Mouse (Mus musculus): ENCODE results near the gene Bicdl2. TPM values are rescaled to one million over a fixed set of nuclear protein-coding genes. Genes with fewer than 3 reads are reported as not detected.

Gene Bicdl2
- polyA plus RNA-seq, 1 experiment from 2014 or later = 0.45 TPM

Other genes with a start within 250 kb of the Bicdl2 start
- gene Vmn2r117, start 180.8 kb upstream of the Bicdl2 start, polyA plus RNA-seq (2015; fragmentation: Nextera tagmentation; extraction: Ambion mirVana) = not detected in 2 replicates
- 12.9 and 14.5 TPM in 2 replicates for gene Zfp213, start 96.3 kb upstream of the Bicdl2 start, polyA plus RNA-seq (2015; fragmentation: Nextera tagmentation; extraction: Ambion mirVana)
- 7.3 and 8.5 TPM in 2 replicates for gene Zfp13, start 61.0 kb upstream of the Bicdl2 start, polyA plus RNA-seq (2015; fragmentation: Nextera tagmentation; extraction: Ambion mirVana)
- gene Zscan10, start 59.6 kb upstream of the Bicdl2 start, polyA plus RNA-seq (2015; fragmentation: Nextera tagmentation; extraction: Ambion mirVana) = not detected in 2 replicates
- 0.24 and 0.25 TPM in 2 replicates for gene Mmp25, start 15.2 kb upstream of the Bicdl2 start, polyA plus RNA-seq (2015; fragmentation: Nextera tagmentation; extraction: Ambion mirVana)
- 214 and 247 TPM in 2 replicates for gene Hcfc1r1, start 13.1 kb downstream of the Bicdl2 start, polyA plus RNA-seq (2015; fragmentation: Nextera tagmentation; extraction: Ambion mirVana)
- 38.7 and 39.1 TPM in 2 replicates for gene Thoc6, start 13.4 kb downstream of the Bicdl2 start, polyA plus RNA-seq (2015; fragmentation: Nextera tagmentation; extraction: Ambion mirVana)
- gene Tnfrsf12a, start 17.0 kb downstream of the Bicdl2 start, polyA plus RNA-seq (2015; fragmentation: Nextera tagmentation; extraction: Ambion mirVana) = 100 and 122 TPM in 2 replicates
- 1.7 and 15.9 TPM in 2 replicates for gene Cldn6, start 18.7 kb downstream of the Bicdl2 start, polyA plus RNA-seq (2015; fragmentation: Nextera tagmentation; extraction: Ambion mirVana)
- 0.22 and 0.84 TPM in 2 replicates for gene Cldn9, start 23.5 kb downstream of the Bicdl2 start, polyA plus RNA-seq (2015; fragmentation: Nextera tagmentation; extraction: Ambion mirVana)
- not detected in 2 replicates for gene 1520401A03Rik, start 62.3 kb downstream of the Bicdl2 start, polyA plus RNA-seq (2015; fragmentation: Nextera tagmentation; extraction: Ambion mirVana)
- 29.7 and 33.3 TPM in 2 replicates for gene Pkmyt1, start 65.8 kb downstream of the Bicdl2 start, polyA plus RNA-seq (2015; fragmentation: Nextera tagmentation; extraction: Ambion mirVana)
- 16.8 and 19.8 TPM in 2 replicates for gene Paqr4, start 80.4 kb downstream of the Bicdl2 start, polyA plus RNA-seq (2015; fragmentation: Nextera tagmentation; extraction: Ambion mirVana)
- gene Kremen2, start 85.3 kb downstream of the Bicdl2 start, polyA plus RNA-seq (2015; fragmentation: Nextera tagmentation; extraction: Ambion mirVana) = 1.8 and 3.7 TPM in 2 replicates
- gene Flywch1, start 111.1 kb downstream of the Bicdl2 start, polyA plus RNA-seq (2015; fragmentation: Nextera tagmentation; extraction: Ambion mirVana) = 42.2 and 46.9 TPM in 2 replicates
- 4.3 and 5.9 TPM in 2 replicates for gene Flywch2, start 125.6 kb downstream of the Bicdl2 start, polyA plus RNA-seq (2015; fragmentation: Nextera tagmentation; extraction: Ambion mirVana)
- gene Srrm2, start 130.0 kb downstream of the Bicdl2 start, polyA plus RNA-seq (2015; fragmentation: Nextera tagmentation; extraction: Ambion mirVana) = 311 and 314 TPM in 2 replicates
- 812 and 839 TPM in 2 replicates for gene Elob, start 168.6 kb downstream of the Bicdl2 start, polyA plus RNA-seq (2015; fragmentation: Nextera tagmentation; extraction: Ambion mirVana)
- not detected in 2 replicates for gene Prss33, start 175.6 kb downstream of the Bicdl2 start, polyA plus RNA-seq (2015; fragmentation: Nextera tagmentation; extraction: Ambion mirVana)
- 0.11 and 0.50 TPM in 2 replicates for gene Prss32, start 183.3 kb downstream of the Bicdl2 start, polyA plus RNA-seq (2015; fragmentation: Nextera tagmentation; extraction: Ambion mirVana)
- gene Prss41, start 183.7 kb downstream of the Bicdl2 start, polyA plus RNA-seq (2015; fragmentation: Nextera tagmentation; extraction: Ambion mirVana) = 0.21 and 0.22 TPM in 2 replicates
- gene Prss21, start 207.6 kb downstream of the Bicdl2 start, polyA plus RNA-seq (2015; fragmentation: Nextera tagmentation; extraction: Ambion mirVana) = not detected in 2 replicates
- not detected in 2 replicates for gene Dcpp1, start 220.4 kb downstream of the Bicdl2 start, polyA plus RNA-seq (2015; fragmentation: Nextera tagmentation; extraction: Ambion mirVana)
- 0.21 TPM in 1 of 2 replicates, not detected in the other for gene Dcpp2, start 220.4 kb downstream of the Bicdl2 start, polyA plus RNA-seq (2015; fragmentation: Nextera tagmentation; extraction: Ambion mirVana)

Data from heart, embryonic 16.5 days (tissue).